Mouse (Mus musculus) olfactory bulb, adult 2 months (tissue): ENCODE measurements around the gene Smim13.

ENCODE experiments used
- CTCF ChIP-seq: fragments of 200-500 bp; IDR thresholded peaks from 2 replicates; pipeline ENCODE4 v1.5.1; 2012; ENCODE audit warnings: low read depth, mild to moderate bottlenecking, low read length, moderate library complexity; ENCODE audit not compliant: insufficient read depth
- POLR2A ChIP-seq: fragments of 200-500 bp; IDR thresholded peaks from 2 replicates; pipeline ENCODE4 v1.6.1; 2012; ENCODE audit warnings: mild to moderate bottlenecking, low read depth, low read length, moderate library complexity; ENCODE audit not compliant: insufficient read depth

- TF ChIP-seq CTCF (no peak), POLR2A (no peak)
Observed at GRCm38 (mm10) chr13:41298996-41299395, 49.4 kb downstream of the Smim13 start.
